Mouse (Mus musculus) adipose tissue, adult 10 weeks (tissue): ENCODE results near the gene Olfr794. TPM values are rescaled to one million over a fixed set of nuclear protein-coding genes. Genes with fewer than 3 reads are reported as not detected.

Experiments used
- polyA plus RNA-seq: library from polyadenylated mRNA; stranded (reverse); fragments of 350-450 nt; fragmentation: Illumina TruSeq; extraction: RNeasy Lipid Tissue Mini Kit (QIAGEN cat#74804); gene quantifications from one replicate; pipeline ENCODE4 v1.2.3, GENCODE M21; 2014; ENCODE audit warnings: low read depth, low replicate concordance

Gene Olfr794
- polyA plus RNA-seq, result not detected

DNA sequence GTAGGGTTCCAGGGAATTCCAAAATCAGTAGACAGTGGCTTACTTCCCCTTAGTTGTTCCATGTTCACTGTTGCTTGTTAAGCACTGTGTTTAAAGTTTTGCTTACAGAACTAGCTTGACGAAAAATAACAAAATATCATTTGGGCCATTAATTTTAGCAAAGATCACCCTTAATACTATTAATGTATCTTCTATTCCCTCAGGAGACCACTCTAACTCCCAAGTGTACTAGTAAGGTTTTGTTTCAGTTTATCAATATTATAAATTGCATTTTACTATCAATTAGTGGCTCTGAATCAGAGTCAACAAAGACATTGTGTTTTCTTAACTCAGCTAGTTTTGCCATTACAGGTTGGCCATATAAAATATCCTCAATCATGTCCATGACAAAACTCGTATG is at the start of gene Olfr794:
TSS of gene Olfr794 (plus strand) at position 301 of the 400 bp plus-strand sequence.

DNA sequence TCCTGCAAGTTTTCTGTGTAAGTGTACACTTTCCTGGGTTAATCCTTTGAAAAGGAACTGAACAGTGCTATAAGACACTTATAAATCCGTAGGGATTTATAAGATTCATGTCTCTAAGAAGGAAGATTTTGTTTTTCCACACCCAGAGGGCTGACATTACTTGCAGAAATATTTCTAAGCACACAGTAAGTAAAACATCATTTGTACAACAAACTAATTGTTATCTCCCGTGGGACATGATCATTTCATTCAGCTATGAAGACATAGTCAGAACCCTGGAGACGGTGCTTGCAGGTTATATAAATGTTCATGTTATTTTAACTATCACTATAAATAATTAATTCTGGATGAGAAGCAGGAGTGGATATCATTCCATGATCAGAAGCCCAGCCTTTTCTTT is 46.0 kb upstream of the Olfr794 start, which contains the start of gene Olfr791:
TSS of gene Olfr791 (plus strand) at position 301 of the 400 bp plus-strand sequence.

DNA sequence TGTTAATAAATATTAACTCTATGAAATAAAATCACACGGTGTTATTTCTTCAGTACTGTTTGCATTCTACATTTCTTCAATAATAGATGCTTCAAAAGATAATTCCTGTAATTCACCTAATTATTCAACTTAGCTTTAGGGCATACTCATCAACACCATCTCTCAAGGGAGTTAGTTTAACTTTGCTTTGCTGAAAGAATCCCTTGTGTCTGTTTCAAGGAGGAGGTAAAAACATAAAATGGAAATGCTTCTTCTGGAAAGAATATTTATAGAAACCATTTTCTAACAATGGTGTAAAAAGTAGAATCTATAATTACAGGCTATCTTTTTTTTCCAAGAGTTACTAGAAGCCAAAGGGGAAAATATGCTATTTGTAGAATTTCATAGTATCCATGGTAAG is 28.6 kb upstream of the Olfr794 start, which contains the start of gene Olfr792:
TSS of gene Olfr792 (plus strand) at position 301 of the 400 bp plus-strand sequence.

DNA sequence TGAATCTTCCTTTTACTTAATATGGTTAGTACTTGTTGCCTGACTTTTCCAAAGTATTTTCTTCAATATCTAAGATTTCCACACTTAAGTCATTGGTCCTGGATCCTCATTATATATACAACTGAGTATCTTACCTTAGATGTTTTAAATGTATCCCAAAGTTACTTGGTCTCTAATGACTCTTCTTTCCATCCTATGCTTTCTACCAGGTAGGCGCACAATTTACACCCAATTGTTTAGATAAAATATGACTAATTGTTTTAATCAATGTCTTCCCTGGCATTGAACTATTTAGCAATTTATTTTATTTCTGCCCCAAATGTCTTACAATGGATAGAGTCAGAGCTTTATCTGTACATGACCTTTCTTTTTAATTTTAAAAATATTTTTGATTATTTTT is 45.0 kb downstream of the Olfr794 start, which contains the start of gene Olfr796:
TSS of gene Olfr796 (minus strand) at position 101 of the 400 bp plus-strand sequence.

Other genes with a start within 250 kb of the Olfr794 start
- gene Olfr780, start 249.5 kb upstream of the Olfr794 start, polyA plus RNA-seq, result not detected
- not detected for gene Olfr781, start 238.8 kb upstream of the Olfr794 start, polyA plus RNA-seq
- gene Olfr782, start 218.8 kb upstream of the Olfr794 start, polyA plus RNA-seq, result not detected
- not detected for gene Olfr784, start 183.6 kb upstream of the Olfr794 start, polyA plus RNA-seq
- gene Olfr785, start 162.2 kb upstream of the Olfr794 start, polyA plus RNA-seq, result not detected
- gene Olfr786, start 140.3 kb upstream of the Olfr794 start, polyA plus RNA-seq, result not detected
- not detected for gene Olfr787, start 105.8 kb upstream of the Olfr794 start, polyA plus RNA-seq
- gene Olfr788, start 96.7 kb upstream of the Olfr794 start, polyA plus RNA-seq, result not detected
- gene Olfr789, start 82.9 kb upstream of the Olfr794 start, polyA plus RNA-seq, result not detected
- not detected for gene Olfr790, start 69.2 kb upstream of the Olfr794 start, polyA plus RNA-seq
- gene Olfr791, start 45.9 kb upstream of the Olfr794 start, polyA plus RNA-seq, result not detected
- gene Olfr792, start 28.5 kb upstream of the Olfr794 start, polyA plus RNA-seq, result not detected
- not detected for gene Olfr796, start 44.9 kb downstream of the Olfr794 start, polyA plus RNA-seq
- not detected for gene Olfr798, start 60.3 kb downstream of the Olfr794 start, polyA plus RNA-seq
- gene Olfr799, start 69.8 kb downstream of the Olfr794 start, polyA plus RNA-seq, result not detected
- not detected for gene Olfr800, start 90.0 kb downstream of the Olfr794 start, polyA plus RNA-seq
- not detected for gene Olfr801, start 106.2 kb downstream of the Olfr794 start, polyA plus RNA-seq
- gene Olfr802, start 120.5 kb downstream of the Olfr794 start, polyA plus RNA-seq, result not detected
- not detected for gene Olfr803, start 126.6 kb downstream of the Olfr794 start, polyA plus RNA-seq
- not detected for gene Olfr804, start 135.6 kb downstream of the Olfr794 start, polyA plus RNA-seq
- gene Olfr805, start 161.7 kb downstream of the Olfr794 start, polyA plus RNA-seq, result not detected
- not detected for gene Olfr806, start 174.3 kb downstream of the Olfr794 start, polyA plus RNA-seq
- not detected for gene Olfr807, start 190.1 kb downstream of the Olfr794 start, polyA plus RNA-seq
- not detected for gene Olfr808, start 197.8 kb downstream of the Olfr794 start, polyA plus RNA-seq
- gene Olfr809, start 207.0 kb downstream of the Olfr794 start, polyA plus RNA-seq, result not detected
- not detected for gene Olfr810, start 227.3 kb downstream of the Olfr794 start, polyA plus RNA-seq
- gene Olfr811, start 236.7 kb downstream of the Olfr794 start, polyA plus RNA-seq, result not detected